Mouse (Mus musculus) midbrain, embryonic 13.5 days (tissue): ENCODE data around the gene Svip. TPM values are rescaled to one million over a fixed set of nuclear protein-coding genes. Genes with fewer than 3 reads are reported as not detected.
A peak's percentile ranks its signal among the peaks of the same experiment; 100 is the strongest.

Experiments used
- ATAC-seq: fragments of 200-750 bp; cut with Nextera tagmentation; 2 replicates; pipeline ENCODE4 v1.8.0; 2017; ENCODE audit warnings: mild to moderate bottlenecking, moderate TSS enrichment, moderate library complexity
- H3K27ac ChIP-seq: fragments of 300-500 bp; sonication (generic); 2 replicates; pipeline ENCODE4 v1.5.1; 2015; ENCODE audit warnings: inconsistent platforms, mild to moderate bottlenecking, moderate library complexity
- H3K27me3 ChIP-seq: fragments of 300-500 bp; sonication (generic); 2 replicates; pipeline ENCODE4 v1.6.1; 2015; ENCODE audit warnings: mild to moderate bottlenecking, inconsistent platforms
- H3K36me3 ChIP-seq: fragments of 300-500 bp; sonication (generic); 2 replicates; pipeline ENCODE4 v1.6.1; 2015; ENCODE audit warnings: mild to moderate bottlenecking, inconsistent platforms
- H3K4me1 ChIP-seq: fragments of 300-500 bp; sonication (generic); replicated peaks from 2 replicates; pipeline ENCODE4 v1.6.1; 2015; ENCODE audit warnings: inconsistent platforms
- H3K4me2 ChIP-seq: fragments of 300-500 bp; sonication (generic); replicated peaks from 2 replicates; pipeline ENCODE4 v1.6.1; 2015; ENCODE audit warnings: moderate library complexity, mild to moderate bottlenecking, inconsistent platforms
- H3K4me3 ChIP-seq: fragments of 300-500 bp; sonication (generic); replicated peaks from 2 replicates; pipeline ENCODE4 v1.5.1; 2015; ENCODE audit warnings: mild to moderate bottlenecking, inconsistent platforms
- H3K9ac ChIP-seq: fragments of 300-500 bp; sonication (generic); replicated peaks from 2 replicates; pipeline ENCODE4 v1.6.1; 2015; ENCODE audit warnings: mild to moderate bottlenecking, inconsistent platforms
- H3K9me3 ChIP-seq: fragments of 300-500 bp; sonication (generic); 2 replicates; pipeline ENCODE4 v1.6.1; 2016; ENCODE audit warnings: mild to moderate bottlenecking, inconsistent platforms
- WGBS: fragments of 180-500 bp; shearing (Covaris S2); methylation state at CpG from one replicate; pipeline ENCODE4 v1.1.7; 2015; 5-methylcytosine and 5-hydroxymethylcytosine counted together
- polyA plus RNA-seq: library from polyadenylated mRNA; unstranded; fragments of >200 nt; fragmentation: Nextera tagmentation; extraction: Ambion mirVana; gene quantifications from 2 replicates; pipeline ENCODE4 v1.2.1, GENCODE M21; 2015

Svip gene
- 17.1 and 17.5 TPM in 2 replicates for polyA plus RNA-seq

DNA sequence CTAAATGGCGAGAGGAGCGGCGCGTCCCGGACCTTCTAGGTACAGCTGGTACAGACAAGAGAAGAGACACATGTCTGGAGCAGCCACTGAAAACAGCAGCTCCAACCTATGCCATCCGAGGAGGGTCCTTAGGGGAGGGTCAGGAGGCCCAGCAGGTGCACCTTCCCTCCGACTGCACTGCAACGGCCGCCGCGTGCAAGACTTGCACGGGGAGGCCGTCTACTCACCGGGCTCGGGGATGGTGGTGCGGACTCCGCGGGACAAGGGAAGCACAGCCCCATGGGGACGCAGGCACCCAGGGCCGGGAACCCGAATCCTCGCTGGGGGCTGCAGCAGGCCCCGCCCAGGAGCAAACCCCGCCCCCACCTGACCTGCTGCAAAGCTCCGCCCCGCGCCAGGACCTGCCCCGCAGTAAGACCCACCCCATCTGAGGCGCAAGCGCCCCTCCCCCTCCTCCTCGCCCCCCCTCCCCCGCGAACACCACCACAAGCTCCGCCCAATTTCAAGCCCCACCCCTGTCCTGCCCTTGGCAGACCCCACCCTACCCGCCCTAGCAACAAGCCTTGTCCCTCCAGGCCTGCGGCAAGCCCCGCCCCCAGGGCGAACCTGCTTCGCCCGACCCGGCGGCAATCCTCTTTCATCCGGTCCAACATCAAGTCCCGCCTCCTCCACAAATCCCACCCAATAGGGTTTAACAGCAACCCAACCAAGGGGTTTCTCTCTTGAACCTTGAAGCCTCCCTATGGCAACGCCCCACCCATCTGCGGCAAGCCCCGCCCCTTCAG is at the start of gene Svip:
TSS of gene Svip (minus strand) at position 508 of the 785 bp plus-strand sequence.
- WGBS, result under 1% methylated on average over 38 of the region's 47 CpGs
- Histone ChIP-seq H3K4me3 (peak within 1 kb of the TSS; percentile 75), H3K27me3 (peaks cover 4% of the 10 kb centered on the region; the same call in 1 of the 2 replicates), H3K4me1 (peaks cover 12% of the 10 kb centered on the region), H3K36me3 (peaks cover 5% of the 10 kb centered on the region; the same call in 1 of the 2 replicates), H3K9me3 (no peaks in the 10 kb centered on the region), H3K27ac (peak within 1 kb of the TSS; percentile 80), H3K9ac (peak within 1 kb of the TSS; percentile 78), H3K4me2 (peak within 1 kb of the TSS; percentile 61)
- ATAC-seq, result peak; percentile 96

DNA sequence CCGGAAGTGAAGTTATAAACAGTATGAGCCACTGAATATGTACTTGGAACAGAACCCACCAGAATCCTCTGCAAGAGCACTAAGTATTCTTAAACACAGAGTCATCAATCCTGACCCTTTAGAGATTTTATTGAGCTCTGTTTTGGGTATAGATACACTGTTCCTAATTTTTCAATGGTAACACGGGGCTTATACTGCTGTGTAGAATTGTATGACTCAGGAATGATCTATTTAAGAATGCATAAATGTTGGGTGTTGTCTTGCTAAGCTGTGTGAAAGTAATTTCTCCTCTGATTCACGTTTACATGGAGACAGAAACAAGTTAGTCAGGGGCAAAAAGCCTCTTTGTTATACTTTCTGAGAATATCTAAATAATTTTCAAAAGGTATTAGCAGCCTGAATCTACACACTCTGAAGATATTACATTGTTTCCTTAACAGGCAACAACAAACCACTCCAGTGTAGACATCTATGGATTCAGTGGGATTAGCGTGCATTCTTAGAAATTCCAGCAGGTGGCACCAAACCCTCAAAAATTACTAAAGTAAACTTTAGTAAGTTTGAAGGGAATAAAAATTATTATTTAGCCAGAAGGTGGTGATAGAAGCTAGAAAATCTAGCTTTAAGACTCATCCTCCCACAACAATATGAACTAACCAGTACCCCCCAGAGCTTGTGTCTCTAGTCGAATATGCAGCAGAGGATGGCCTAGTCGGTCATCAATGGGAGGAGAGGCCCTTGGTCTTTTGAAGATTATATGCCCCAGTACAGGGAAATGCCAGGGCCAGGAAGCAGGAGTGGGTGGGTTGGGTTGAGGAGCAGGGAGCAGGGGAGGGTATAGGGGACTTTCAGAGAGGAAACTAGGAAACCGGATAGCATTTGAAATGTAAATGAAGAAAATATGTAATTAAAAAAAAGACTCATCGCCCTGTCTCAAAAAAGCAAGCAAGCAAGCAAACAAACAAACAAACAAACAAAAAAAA is 32.1 kb upstream of the Svip start:
- Histone ChIP-seq H3K4me2 (no peak overlapping the region), H3K27me3 (no peaks in the 10 kb centered on the region), H3K27ac (no peak overlapping the region), H3K9ac (no peak overlapping the region), H3K9me3 (no peaks in the 10 kb centered on the region), H3K4me1 (no peaks in the 10 kb centered on the region), H3K36me3 (no peaks in the 10 kb centered on the region), H3K4me3 (no peak overlapping the region)
- 49% methylated on average over 8 of the region's 8 CpGs for WGBS
- peak; percentile 67 for ATAC-seq

DNA sequence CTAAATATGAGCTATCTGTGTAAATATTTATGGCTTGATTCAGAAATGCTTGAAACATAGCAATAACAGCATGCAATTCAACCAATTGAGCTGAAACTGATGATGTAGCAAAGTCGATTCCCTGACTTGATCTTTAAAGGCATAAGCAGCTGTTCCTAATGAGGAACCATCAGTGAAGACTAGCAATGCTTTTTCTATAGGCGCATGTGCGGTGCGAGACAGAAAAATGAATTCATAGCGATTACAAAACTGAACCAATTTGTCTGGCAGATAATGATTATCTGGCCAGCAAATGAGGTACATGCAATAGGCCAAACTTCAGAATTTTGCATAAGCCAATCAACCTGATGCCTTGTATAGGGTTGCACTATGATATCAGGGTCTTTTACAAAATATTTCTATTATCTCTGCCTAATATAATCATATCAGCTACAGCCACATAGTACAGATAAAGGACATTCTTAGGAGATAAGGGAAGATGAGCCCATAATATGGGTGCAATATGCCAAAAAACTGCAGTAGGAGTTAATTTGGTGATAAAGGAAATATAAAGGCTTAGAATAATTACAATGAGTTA is 18.3 kb upstream of the Svip start:
- H3K27ac ChIP-seq, result no peak overlapping the region
- H3K4me3 ChIP-seq, result no peak overlapping the region
- no peak overlapping the region for H3K9ac ChIP-seq
- ATAC-seq, result no peak
- H3K36me3 ChIP-seq, result no peaks in the 10 kb centered on the region
- H3K4me2 ChIP-seq, result no peak overlapping the region
- H3K27me3 ChIP-seq, result no peaks in the 10 kb centered on the region
- no peaks in the 10 kb centered on the region for H3K4me1 ChIP-seq
- 85% methylated on average over 5 of the region's 5 CpGs for WGBS
- H3K9me3 ChIP-seq, result no peaks in the 10 kb centered on the region

DNA sequence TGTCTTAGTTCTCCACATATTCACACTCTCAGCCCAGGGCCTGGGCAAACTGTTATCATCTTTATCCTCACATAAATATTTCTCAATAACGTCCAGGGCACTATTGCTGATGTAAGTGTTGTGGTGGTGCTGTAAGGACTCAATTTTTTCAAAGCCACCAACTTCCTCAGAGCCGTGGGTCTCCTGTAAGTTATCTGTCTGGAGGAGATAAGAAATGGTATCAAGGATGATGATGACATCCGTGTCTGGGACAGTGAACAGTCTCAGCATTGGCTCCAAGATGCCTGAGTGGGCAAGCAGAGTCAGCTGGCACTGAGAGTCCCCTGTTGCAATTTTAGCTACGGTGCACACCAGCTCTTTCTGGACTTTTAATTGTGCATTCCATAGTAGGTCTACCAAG is 16.2 kb upstream of the Svip start:
- WGBS, result 86% methylated on average over 4 of the region's 4 CpGs

DNA sequence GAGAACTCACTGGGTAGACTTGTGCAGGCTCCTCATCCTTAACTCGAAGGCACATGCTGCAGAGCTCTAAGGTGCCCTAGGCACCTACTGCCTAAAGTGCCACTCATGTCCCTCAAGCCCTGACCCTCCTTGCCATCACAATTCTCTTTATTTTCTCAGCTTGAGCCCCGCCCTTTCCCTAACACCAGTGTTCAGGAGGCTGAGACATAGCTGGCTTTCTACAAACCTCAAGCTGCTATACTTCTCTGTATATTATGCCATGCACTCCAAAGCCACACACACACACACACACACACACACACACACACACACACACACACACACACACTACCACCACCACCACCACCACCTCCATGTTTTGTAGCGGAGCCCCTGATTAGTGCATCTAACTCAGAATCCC is 9.8 kb upstream of the Svip start, which contains the start of gene 1700015G11Rik:
TSS of gene 1700015G11Rik (minus strand) at position 101 of the 400 bp plus-strand sequence.
- no peak for ATAC-seq
- 87% methylated on average over 3 of the region's 3 CpGs for WGBS

More for the DNA sequence above, 16.2 kb upstream of the Svip start:
- no peak overlapping the region for H3K9ac ChIP-seq
- H3K27ac ChIP-seq, result no peak overlapping the region
- no peak for ATAC-seq
- no peaks in the 10 kb centered on the region for H3K27me3 ChIP-seq
- H3K4me3 ChIP-seq, result no peak overlapping the region
- H3K4me1 ChIP-seq, result no peaks in the 10 kb centered on the region
- H3K9me3 ChIP-seq, result no peaks in the 10 kb centered on the region
- no peaks in the 10 kb centered on the region for H3K36me3 ChIP-seq
- H3K4me2 ChIP-seq, result no peak overlapping the region

DNA sequence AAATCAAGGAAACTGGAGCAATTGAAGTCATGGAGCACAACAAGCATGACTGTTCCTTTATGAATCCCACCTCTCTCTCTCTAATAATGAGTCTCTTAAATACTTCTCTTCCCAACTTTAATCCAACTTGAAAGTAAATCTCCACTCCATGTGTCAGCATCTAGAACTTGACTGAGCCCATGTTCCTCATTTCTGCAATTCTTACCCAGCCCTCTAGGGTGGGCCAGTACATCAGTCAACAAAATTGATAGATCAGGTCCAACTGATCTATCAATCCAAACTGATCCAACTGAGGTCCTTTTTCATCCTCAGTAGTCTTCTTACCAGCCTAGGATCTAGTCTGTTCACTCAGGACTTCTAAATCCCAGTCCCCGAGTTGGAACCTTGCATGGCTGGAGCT is 9.4 kb upstream of the Svip start:
- Histone ChIP-seq H3K4me2 (no peak overlapping the region), H3K9me3 (no peaks in the 10 kb centered on the region), H3K4me1 (no peaks in the 10 kb centered on the region), H3K9ac (no peak overlapping the region), H3K4me3 (no peak overlapping the region), H3K27me3 (no peaks in the 10 kb centered on the region), H3K27ac (no peak overlapping the region), H3K36me3 (no peaks in the 10 kb centered on the region)
- no peak for ATAC-seq
- 86% methylated on average over 1 of the region's 1 CpGs for WGBS

More for the DNA sequence above, 9.8 kb upstream of the Svip start, which contains the start of gene 1700015G11Rik:
- H3K4me3 ChIP-seq, result no peak within 1 kb of the TSS
- H3K4me2 ChIP-seq, result no peak within 1 kb of the TSS
- no peaks in the 10 kb centered on the region for H3K9me3 ChIP-seq
- no peak within 1 kb of the TSS for H3K9ac ChIP-seq
- no peak within 1 kb of the TSS for H3K27ac ChIP-seq
- no peaks in the 10 kb centered on the region for H3K27me3 ChIP-seq
- H3K36me3 ChIP-seq, result no peaks in the 10 kb centered on the region
- H3K4me1 ChIP-seq, result no peaks in the 10 kb centered on the region

DNA sequence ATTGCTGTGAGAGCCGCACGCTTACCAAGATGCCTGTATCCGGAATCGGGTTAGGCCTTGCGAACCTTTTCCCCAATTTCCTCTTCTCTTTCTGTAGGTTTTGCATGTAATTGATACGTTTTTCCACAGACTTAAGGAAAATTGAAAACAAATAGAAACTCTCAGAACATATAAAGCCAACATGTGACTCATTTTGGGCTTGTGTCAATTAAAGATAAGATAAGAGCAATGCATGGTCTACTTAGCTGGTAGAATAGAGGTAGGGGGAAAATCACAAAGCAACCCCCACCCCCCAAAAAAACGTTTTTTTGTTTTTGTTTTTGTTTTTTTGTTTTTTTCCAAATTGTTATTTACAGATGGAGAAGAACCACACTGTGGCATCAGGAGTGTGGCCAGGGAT is 7.6 kb upstream of the Svip start:
- Histone ChIP-seq H3K9ac (no peak overlapping the region), H3K27me3 (no peaks in the 10 kb centered on the region), H3K27ac (no peak overlapping the region), H3K4me3 (no peak overlapping the region), H3K9me3 (no peaks in the 10 kb centered on the region), H3K4me2 (no peak overlapping the region), H3K4me1 (no peaks in the 10 kb centered on the region), H3K36me3 (no peaks in the 10 kb centered on the region)
- no peak for ATAC-seq
- 77% methylated on average over 7 of the region's 7 CpGs for WGBS

DNA sequence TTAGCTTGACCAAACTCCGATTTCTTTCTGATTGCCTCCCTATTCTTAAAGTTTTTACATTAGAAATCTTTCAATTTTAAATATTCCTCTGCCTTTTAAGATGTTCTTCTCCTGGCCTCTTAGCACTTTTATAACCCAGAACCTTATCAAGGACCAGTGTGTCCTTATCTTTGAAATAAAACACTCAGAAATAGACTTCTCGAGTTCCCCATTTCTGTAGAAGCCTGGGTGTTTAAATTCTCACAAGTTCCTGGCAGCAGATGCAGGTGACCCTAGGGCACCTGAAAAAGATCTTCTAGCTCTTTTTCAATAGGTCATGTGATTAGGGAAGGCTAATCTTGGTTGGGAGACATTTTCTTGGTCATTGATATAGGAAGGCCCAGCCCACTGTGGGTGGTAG is 1.3 kb upstream of the Svip start:
- no peak overlapping the region for H3K27ac ChIP-seq
- H3K4me1 ChIP-seq, result peaks cover 12% of the 10 kb centered on the region
- H3K4me2 ChIP-seq, result no peak overlapping the region
- H3K9ac ChIP-seq, result no peak overlapping the region
- H3K4me3 ChIP-seq, result no peak overlapping the region
- H3K36me3 ChIP-seq, result peaks cover 4% of the 10 kb centered on the region; the same call in 1 of the 2 replicates
- ATAC-seq, result no peak
- H3K27me3 ChIP-seq, result peaks cover 4% of the 10 kb centered on the region; the same call in 1 of the 2 replicates
- no peaks in the 10 kb centered on the region for H3K9me3 ChIP-seq
- WGBS, result 91% methylated on average over 2 of the region's 2 CpGs

DNA sequence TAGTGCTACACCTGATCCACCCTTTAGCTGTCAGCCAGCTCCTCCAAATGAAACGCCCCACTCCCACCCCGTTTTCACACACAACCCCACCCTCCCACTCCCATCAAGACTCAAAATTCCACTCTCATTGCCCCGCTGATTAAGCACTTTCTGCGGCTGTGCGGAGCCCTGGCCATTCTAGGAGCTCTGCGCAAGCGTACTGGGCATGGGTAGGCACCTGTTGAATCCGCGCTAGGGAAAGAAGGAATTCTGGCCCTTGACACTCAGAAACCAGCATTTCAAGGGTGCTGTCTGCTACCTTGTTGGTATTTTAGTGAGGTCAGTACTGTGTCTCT is 445 bp upstream of the Svip start:
- 3% methylated on average over 9 of the region's 9 CpGs for WGBS
- H3K9ac ChIP-seq, result peak overlapping the region; percentile 3; the same call in 1 of the 2 replicates
- H3K36me3 ChIP-seq, result peaks cover 5% of the 10 kb centered on the region; the same call in 1 of the 2 replicates
- no peak overlapping the region for H3K27ac ChIP-seq
- peak; percentile 88; the same call in 1 of the 2 replicates for ATAC-seq
- peak overlapping the region; percentile 75 for H3K4me3 ChIP-seq
- H3K4me1 ChIP-seq, result peaks cover 12% of the 10 kb centered on the region
- H3K9me3 ChIP-seq, result no peaks in the 10 kb centered on the region
- peaks cover 4% of the 10 kb centered on the region; the same call in 1 of the 2 replicates for H3K27me3 ChIP-seq
- H3K4me2 ChIP-seq, result peak overlapping the region; percentile 61

DNA sequence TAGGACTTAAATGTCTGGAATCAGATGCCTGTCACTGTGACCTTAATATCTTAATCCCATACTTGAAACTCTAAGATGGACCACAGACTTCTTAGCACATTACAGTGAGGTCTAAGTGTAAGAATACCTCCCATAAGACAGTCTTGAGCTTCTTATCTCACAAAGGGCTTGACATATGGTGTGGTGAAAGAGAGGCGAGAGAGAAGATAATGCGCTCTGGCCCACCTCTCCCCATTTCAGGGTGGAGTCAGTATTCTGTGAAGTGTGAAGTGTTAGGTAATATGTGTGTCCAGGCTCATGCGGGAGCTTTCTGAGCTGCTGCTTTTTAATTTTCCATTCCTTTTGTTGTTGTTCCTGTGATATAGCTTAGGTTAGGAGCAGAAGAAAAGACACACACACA is 14.8 kb downstream of the Svip start:
- Histone ChIP-seq H3K27ac (no peak overlapping the region), H3K36me3 (no peaks in the 10 kb centered on the region)

DNA sequence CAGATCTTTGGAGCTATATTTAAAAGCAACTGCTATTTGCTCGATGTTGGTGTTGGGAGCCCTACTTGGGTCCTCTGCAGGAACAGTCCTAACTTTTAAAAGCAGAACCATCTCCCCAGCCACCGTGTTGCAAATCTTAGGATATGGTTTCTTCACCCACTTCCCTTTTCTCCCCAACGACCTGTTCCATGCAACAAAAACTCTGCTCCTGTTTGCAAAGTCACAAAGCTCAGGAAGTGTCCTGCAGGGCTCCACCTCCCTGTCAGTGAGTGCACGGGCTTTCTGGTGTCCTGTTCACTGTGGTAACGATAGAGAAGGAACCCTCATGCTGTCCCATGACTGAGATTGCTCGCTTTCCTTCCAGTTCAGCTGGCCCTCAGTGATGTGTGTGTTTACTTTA is 18.9 kb downstream of the Svip start:
- Histone ChIP-seq H3K9me3 (no peaks in the 10 kb centered on the region), H3K9ac (no peak overlapping the region), H3K27me3 (no peaks in the 10 kb centered on the region), H3K27ac (no peak overlapping the region), H3K4me1 (no peaks in the 10 kb centered on the region), H3K4me2 (no peak overlapping the region), H3K4me3 (no peak overlapping the region), H3K36me3 (no peaks in the 10 kb centered on the region)
- WGBS, result 71% methylated on average over 6 of the region's 6 CpGs
- ATAC-seq, result no peak

More for the DNA sequence above, 14.8 kb downstream of the Svip start:
- no peak overlapping the region for H3K4me2 ChIP-seq
- WGBS, result 76% methylated on average over 3 of the region's 3 CpGs
- H3K4me1 ChIP-seq, result no peaks in the 10 kb centered on the region
- H3K9ac ChIP-seq, result no peak overlapping the region
- H3K27me3 ChIP-seq, result no peaks in the 10 kb centered on the region
- ATAC-seq, result no peak
- H3K4me3 ChIP-seq, result no peak overlapping the region
- H3K9me3 ChIP-seq, result no peaks in the 10 kb centered on the region
